Mouse (Mus musculus): ENCODE measurements around the gene Fam192a.
A peak's percentile ranks its signal among the peaks of the same experiment; 100 is the strongest.

The Fam192a gene

GRCm38 (mm10) chr8:94601607-94602385 is at the start of gene Fam192a, which contains the start of gene Rspry1:
Gene Fam192a, minus strand, starts transcription at chr8:94601997.
Gene Rspry1, plus strand, starts transcription at chr8:94601937.
- peak; percentile 99 for DNase-seq

GRCm38 (mm10) chr8:94649496-94649895 is 47.7 kb upstream of the Fam192a start:
- DNase-seq = no peak

GRCm38 (mm10) chr8:94646165-94646564 is 44.4 kb upstream of the Fam192a start:
- no peak for DNase-seq

GRCm38 (mm10) chr8:94645202-94645601 is 43.4 kb upstream of the Fam192a start:
- no peak for DNase-seq

GRCm38 (mm10) chr8:94641938-94642337 is 40.1 kb upstream of the Fam192a start:
- DNase-seq = no peak

GRCm38 (mm10) chr8:94641183-94641582 is 39.4 kb upstream of the Fam192a start:
- no peak for DNase-seq

- DNase-seq = peak; percentile 65
Observed at GRCm38 (mm10) chr8:94634211-94634610, 32.4 kb upstream of the Fam192a start.

- no peak for DNase-seq
Observed at GRCm38 (mm10) chr8:94633564-94634194, 31.9 kb upstream of the Fam192a start.

GRCm38 (mm10) chr8:94624885-94625284 is 23.1 kb upstream of the Fam192a start:
- no peak for DNase-seq

GRCm38 (mm10) chr8:94607064-94607463 is 5.3 kb upstream of the Fam192a start:
- DNase-seq = no peak

- DNase-seq = no peak
Observed at GRCm38 (mm10) chr8:94604030-94604429, 2.2 kb upstream of the Fam192a start.

GRCm38 (mm10) chr8:94602471-94603131 is 804 bp upstream of the Fam192a start:
- peak; percentile 49 for DNase-seq

- peak; percentile 54 for DNase-seq
Observed at GRCm38 (mm10) chr8:94601034-94601606, 677 bp downstream of the Fam192a start.

GRCm38 (mm10) chr8:94600478-94600877 is 1.3 kb downstream of the Fam192a start:
- DNase-seq = no peak

- DNase-seq = no peak
Observed at GRCm38 (mm10) chr8:94594211-94594610, 7.6 kb downstream of the Fam192a start.

GRCm38 (mm10) chr8:94591691-94592090 is 10.1 kb downstream of the Fam192a start:
- no peak for DNase-seq

- peak; percentile 24 for DNase-seq
Observed at GRCm38 (mm10) chr8:94584238-94584817, 17.5 kb downstream of the Fam192a start.

GRCm38 (mm10) chr8:94582569-94582968 is 19.2 kb downstream of the Fam192a start:
- DNase-seq = no peak

- DNase-seq = no peak
Observed at GRCm38 (mm10) chr8:94581820-94582483, 19.8 kb downstream of the Fam192a start.

GRCm38 (mm10) chr8:94575148-94575547 is 26.6 kb downstream of the Fam192a start:
- DNase-seq = no peak

- DNase-seq = no peak
Observed at GRCm38 (mm10) chr8:94574159-94574907, 27.5 kb downstream of the Fam192a start.

GRCm38 (mm10) chr8:94571896-94572295 is 29.9 kb downstream of the Fam192a start:
- no peak for DNase-seq
